Mouse (Mus musculus): ENCODE measurements around the gene Phf19. TPM values are rescaled to one million over a fixed set of nuclear protein-coding genes. Genes with fewer than 3 reads are reported as not detected.

Phf19 gene
- total RNA-seq (2021), result 1 to 10 TPM; 1.3 to 1.7 TPM
- long read RNA-seq, experiment 1, result 0 reads
- long read RNA-seq, experiment 2, partial matches to known transcripts, result 1 of 1 reads
- long read RNA-seq, experiment 2, other reads (novel, unspliced or antisense), result 0 of 1 reads

DNA sequence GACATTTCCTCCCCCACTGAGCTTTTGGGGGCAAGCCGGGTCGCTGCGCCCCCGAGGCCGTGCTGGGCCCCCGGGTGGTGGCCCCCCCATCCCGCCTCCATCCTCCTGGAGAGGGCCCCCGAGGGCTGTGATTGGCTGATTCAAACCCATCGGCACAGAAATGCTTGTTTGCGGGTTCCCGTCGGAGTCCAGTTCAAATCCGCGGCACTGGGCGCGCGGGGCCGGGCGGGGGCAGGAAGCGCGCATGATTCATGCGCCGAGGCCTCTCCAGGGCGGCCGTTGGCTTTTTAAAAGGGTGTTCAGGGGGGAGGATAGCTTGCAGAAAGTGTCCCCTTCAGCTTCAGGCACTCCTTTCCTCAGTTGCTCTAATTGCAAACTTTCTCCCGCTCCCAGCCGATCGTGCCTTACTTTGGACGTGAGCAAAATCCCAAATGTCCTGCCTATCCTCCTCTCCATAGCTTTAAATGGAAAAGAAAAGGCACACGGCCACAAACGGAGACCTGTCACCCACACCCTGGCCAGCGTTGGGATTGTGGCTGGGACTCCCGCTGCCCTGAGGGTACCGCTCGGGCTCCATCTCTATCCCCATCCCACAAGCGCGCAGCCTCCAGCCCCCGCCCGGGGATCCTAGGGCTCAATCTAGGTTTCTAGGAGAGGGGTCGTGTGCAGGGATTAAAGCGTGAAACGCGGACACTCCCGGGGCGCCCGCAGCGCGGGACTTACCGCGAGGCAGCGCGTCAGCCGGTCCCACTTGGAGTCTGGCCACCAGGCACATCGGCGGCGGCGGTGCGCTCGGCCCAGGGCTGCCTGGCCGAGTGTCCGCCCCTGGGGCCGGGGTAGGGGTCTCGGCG is at the start of gene Phf19:
Gene Phf19, minus strand, starts transcription at position 809 of the 851 bp plus-strand sequence.
- DNase-seq (ENCODE audit: low spot score in 2 of 2), result peak; percentile 48 to 61

DNA sequence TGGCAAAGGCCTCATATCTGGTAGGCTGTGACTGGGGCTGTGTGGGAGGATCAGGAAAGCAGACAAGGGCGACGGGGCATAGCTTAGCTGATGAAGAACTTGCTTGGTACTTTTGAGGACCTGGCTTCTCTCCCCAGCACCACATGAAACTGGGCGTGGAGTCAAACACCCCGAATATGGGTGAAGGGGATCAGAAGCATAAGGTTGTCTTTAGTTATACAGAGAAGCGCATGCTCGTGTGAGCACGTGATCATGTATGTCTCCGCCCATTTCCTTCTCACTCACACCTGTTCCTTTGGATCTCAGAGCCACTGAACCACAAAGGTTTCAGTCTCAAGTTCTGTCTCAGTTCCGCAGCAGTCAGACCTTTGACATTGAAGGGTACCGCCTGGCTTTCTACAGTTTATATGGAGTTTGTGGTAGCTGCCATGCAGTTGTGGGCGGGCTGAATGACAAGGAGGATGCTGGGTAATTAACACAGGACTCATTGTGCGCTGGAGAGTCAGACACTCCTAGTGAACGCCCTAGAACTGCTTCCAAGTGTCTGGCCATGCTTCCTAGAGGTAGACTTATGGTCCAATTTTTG is 49.6 kb upstream of the Phf19 start:
- DNase-seq (ENCODE audit: low spot score in 2 of 2), result no peak

DNA sequence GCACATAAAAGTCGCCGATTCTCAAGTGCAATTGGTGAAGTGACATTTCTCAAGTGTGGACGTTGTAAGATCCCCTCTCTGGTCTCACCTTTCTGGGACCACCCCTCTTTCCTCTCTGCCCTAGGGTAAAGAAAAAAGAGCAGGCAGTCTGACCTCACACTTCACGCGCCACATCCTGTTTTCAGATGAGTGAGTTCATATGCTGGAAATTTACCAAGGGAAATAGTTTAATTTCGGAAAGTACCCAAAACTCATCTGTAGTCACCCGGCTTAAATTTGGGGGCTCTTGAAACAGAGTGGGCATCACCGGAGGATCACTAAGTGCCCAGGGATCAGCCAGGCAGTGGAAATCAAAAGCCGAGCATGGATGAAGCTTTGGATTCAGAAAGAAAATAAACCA is 49.1 kb upstream of the Phf19 start:
- DNase-seq (ENCODE audit: low spot score in 2 of 2), result no peak

DNA sequence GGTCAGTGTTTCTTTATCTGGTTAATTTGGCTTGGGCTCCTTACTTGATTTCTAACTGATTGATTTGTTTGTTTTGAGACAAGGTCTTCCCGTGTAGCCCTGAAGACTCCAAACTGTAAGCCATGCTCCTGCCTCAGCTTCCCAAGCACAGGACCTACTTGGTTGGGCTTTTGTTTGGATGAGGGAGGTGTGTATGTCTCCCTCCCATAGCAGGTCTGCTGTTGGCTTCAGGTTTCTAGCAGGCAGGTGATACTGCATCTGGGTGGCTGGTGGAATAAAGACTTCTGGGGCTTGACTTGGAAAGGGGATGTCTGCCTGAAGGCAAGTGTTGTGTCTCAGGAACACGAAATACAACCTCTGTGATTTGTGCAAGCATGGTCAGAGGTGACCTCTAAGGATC is 48.4 kb upstream of the Phf19 start:
- DNase-seq (ENCODE audit: low spot score in 2 of 2), result no peak

DNA sequence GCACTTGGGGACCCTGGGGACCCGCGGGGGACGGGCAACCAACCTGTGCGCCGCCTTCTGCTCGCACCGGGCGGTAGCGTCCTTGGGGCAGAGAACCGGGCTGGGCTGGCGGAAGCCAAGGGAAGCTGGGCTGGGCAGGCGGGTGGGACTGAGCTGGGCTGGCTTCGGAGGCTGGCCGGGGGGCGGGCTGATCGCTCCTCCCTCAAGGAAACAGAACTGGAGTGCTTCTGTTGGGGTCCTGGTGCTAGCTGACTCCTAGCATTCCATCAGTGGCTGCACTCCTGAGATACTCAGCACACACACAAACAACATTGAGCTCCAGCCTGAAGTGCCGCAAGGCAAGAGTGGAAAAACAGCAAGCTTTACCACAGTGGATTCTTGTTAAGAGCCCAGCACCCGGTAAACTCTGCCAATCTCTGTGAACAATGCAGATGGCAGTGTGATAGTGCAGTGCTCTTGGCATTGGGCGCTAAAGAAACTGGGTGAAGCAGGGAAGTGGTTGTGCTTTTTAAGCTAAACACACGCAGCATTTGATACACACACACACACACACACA is 47.7 kb upstream of the Phf19 start, which contains the start of gene Traf1:
Gene Traf1, minus strand, starts transcription at position 292 of the 556 bp plus-strand sequence.
- peak; percentile 48 to 49 for DNase-seq (ENCODE audit: low spot score in 2 of 2)

DNA sequence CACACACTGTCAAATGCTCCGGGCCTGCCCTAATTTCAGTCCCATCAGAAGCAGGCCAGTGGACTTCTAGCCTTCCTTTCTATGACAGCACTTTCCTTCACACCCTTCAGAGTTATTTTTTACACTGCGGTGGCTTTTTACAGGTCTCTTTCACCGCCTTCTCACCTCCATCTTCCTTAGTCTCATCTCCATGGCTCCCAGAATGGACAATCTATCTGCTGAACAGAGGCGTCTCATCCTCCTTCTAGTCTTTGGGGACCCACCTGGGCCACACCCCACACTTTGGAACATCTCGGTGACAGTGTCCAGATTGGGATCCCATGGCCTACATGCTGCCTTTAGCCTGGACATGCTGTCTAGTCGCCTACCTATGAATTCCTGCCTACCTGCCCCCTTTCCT is 47.1 kb upstream of the Phf19 start:
- DNase-seq (ENCODE audit: low spot score in 2 of 2), result no peak

DNA sequence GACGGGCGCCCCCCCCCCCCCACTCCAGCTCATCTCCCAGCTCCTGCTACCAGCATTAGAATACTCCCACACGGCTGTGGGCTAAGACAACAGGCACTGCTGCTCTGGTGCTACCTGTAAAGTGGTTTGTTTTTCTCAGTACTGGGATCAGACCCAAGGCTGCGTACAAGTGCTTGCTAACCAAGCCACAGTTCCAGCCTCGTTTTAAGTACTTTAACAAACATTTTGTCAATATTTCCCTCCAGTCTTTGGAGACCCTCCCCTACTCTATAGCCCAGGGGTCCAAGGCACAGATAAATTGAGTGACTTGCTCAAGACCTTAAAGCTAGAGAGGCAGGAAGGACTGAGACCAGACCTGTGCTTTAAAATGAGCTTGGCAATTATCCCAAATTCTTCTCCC is 46.6 kb upstream of the Phf19 start:
- DNase-seq (ENCODE audit: low spot score in 2 of 2), result no peak

DNA sequence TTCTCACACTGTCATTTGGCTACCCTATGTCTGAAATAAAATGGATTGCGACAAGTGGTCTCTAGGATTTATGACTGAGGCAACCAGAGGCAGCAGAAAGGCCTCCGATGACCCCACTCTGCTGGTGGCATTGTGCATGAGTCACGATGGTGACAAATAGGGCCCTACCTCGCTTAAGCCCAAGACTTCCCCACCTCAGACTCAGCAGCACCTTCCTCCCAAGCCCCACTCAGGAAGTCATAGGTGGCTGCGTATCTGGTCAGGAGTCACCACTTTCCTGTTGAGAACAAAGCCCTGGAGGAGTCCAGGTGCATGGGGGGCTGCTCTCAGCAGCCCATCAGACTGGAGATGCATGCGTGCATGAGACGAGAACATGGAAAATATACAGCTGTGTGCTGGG is 44.8 kb upstream of the Phf19 start:
- DNase-seq (ENCODE audit: low spot score in 2 of 2), result no peak

DNA sequence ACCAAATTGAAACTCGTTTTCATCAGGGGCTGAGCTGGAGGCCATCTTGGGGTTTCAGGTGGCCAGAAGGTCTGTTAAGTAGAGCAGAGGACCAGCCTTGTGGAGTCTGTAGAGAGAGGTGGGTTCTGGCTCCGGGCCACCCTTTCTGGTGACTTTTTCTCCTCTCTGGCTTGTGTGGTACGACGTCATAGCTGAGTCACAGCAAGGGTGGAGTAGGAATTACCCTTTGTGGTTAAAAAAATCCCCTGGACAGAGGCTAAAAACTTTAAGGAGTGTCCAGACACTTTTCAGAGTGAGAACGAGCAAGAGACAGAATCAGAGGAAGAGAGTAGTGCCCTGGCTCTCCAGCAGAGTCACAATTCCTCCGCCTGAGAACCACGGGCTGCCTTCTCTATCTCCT is 44.2 kb upstream of the Phf19 start:
- DNase-seq (ENCODE audit: low spot score in 2 of 2), result no peak

DNA sequence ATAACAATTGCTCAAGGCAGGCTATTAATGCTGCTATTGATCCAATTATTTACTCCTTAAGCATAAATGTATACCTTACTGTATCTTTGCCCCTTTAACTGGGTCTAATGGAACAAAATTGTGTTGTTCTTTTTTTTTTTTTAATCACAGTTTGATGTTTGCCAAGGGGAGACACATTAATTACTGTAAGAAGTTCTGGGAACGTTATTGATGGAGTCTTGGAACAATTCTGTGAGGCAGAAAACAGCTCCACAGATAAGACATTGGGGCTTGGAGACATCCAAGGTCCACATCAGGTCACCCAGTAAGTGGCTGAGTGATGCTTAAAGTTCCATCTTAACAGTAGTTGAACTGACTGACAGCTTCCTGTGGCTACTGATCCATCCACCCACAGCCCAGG is 43.6 kb upstream of the Phf19 start:
- no peak for DNase-seq (ENCODE audit: low spot score in 2 of 2)

DNA sequence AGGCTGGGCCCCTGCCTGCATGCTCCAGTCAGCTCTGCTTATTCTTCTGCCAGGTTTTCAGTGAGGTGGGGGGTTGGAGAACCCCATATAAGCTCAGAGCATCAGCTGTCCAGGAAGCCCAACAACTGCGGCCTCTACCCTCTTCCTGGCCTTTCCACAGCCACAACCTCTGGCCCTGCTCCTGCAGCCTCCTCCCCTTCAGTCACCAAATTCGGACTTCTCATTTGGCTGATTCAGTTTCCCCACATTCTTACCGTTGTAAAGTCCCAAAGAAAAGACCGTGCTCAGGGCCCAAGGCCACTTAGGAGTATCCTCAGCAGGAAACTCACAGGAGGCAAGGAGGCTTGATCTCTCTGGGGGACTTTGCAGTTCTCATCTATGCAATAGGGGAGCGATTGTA is 43.1 kb upstream of the Phf19 start:
- DNase-seq (ENCODE audit: low spot score in 2 of 2), result no peak

DNA sequence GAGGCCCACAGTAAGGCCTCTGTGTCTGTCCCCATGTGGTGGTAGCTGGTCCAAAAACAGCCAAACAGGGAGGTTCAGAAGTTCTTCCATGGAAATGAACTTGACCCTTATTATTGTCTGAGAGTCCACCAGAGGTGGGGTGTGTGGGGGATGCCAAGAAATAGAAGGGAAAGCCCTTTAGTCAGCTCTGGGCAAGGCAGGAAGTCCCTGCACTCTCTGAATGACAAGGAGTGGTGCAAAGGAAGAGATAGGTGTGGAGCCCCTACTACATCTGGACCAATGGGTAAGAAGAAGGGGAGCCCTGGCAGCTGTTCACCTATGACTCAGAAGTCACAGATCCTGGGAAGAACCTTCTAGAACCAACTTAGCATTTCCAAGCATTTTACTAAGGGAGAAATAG is 40.5 kb upstream of the Phf19 start:
- DNase-seq (ENCODE audit: low spot score in 2 of 2), result no peak

DNA sequence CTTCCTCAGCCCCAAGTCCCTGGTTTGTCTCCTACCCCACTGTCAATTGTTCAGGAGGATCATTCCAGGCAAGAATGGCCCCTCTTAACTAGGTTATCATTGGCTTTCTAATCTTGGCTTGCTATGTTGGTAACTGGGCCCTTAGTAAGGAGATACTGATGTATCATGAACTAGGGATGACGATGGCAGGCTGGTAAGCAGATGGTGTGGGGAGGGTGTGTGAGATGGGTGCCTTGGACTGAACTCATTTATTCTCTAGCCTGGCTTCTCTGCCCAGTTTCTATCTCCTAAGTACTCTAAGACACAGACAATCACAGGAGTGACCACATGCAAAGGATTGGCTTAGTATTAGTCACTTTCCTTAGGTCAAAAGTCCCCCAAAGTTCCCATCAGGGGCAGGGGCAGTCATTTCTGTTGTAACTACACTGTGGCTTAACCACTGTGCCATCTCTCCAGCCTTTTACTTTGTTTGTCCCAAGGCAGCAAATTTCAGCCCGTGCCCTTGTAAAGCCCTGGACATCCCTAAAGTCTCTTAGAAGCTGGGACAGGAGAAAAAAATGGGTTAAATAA is 39.8 kb upstream of the Phf19 start:
- DNase-seq (ENCODE audit: low spot score in 2 of 2), result no peak

DNA sequence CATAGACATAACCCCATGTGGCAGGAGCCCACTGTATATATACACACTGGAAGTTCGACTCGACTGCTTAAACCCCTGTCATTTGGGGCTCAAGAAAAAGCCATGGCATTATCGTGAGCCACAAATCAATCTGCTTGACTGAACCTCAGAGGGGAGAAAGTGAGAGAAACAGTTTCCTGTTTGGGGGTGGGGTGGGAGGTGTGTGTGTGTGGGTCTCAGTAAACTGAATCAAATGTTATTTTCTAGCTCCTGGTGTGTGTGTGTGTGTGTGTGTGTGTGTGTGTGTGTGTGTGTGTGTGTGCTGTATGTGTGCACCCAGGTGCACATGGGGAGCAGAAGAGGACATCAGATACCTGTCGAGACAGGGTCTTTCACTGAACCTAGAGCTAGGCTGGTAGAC is 39.2 kb upstream of the Phf19 start:
- no peak for DNase-seq (ENCODE audit: low spot score in 2 of 2)

DNA sequence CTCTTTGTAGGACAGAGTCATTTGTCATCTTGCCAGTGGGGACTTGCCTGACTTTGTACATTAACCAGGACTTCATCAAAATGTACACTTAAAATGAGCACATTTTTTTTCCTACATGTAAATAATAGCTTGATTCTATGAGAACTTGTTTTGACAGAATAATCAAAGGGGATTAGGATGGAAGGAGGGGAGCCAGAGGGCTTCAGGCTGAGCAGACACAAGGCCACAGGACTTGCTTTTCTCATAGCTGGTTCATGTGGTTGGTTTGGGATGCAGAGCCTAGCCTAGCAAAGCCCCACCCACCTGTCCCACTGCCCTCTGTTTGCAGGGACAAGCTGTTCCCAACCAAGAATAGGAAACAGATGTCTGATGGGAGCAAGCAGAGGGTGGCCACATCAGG is 37.6 kb upstream of the Phf19 start:
- DNase-seq (ENCODE audit: low spot score in 2 of 2), result no peak

DNA sequence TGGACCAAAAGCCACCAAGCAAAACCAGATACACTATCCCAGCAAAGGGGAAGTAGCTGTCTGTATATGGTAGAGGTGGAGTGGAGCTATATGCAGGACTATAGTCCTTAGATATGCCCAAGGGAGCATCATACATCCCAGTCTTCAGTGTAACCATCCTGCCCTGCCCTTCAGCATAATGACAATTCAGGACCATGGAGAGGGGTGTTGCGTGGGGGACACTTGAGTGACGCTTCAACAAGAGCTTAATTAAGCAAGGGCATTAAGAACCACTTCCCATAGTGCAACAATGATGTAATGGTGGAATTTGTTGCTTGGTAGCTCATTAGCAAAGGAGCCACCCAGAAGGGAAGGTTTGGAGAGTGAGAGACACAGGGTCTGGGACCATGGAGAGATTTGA is 34.8 kb upstream of the Phf19 start:
- no peak for DNase-seq (ENCODE audit: low spot score in 2 of 2)

DNA sequence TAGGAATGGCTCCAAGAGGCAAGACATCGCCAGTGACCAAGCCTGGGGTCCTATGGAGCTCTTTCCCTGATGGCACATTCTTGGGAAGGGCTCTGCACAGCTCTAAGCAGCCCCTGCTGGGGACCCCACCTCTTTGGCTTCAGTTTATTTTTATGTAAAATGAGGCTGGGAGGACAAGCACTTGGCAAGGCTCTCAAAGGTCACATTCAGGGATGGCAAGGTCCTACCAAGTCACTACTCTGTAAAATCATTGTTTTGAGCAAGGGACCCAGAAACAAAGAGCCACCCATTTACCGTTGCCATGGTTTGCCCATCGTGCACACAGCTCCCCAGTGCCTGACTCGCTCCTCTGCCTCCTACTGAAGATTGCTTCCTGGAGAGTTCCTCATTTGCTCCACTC is 32.2 kb upstream of the Phf19 start:
- DNase-seq (ENCODE audit: low spot score in 2 of 2), result no peak

DNA sequence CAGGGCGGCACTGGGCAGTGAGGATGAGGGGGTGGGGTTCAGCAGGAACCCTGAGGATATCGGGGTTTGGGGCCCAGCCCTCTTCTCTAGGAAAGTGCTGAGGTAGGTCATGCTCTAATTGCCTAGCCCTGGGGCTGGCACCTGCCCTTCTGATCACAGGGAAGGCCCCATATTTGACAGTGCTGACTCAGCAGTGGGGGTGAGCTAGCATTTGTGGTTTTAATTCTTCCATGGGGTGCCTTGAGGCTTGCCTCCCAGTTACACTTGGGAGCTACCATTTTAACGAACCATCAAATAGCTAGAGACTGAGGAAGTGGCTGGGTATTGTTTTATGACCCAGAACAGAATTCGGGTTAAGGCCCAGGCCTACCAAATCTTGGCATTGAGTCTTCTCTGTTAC is 31.8 kb upstream of the Phf19 start:
- DNase-seq (ENCODE audit: low spot score in 2 of 2), result no peak

DNA sequence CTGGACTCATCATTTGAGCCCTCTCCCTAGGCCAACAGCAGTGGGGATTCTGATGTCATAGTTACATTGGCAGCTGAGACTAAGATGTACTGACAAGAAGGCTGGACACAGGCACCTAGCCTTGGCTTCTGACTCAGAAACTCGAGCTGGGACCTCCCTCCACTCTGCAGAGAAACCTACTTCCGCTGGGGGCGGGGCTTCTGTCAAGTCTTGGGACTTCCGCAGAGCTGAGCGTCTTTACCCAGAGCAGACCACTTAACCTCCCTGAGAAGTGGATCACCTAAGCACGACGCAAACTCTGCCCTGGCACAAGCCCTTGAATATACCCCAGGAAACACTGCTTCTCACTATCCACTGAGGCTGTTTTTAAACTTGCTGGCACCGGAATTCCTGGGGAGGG is 30.9 kb upstream of the Phf19 start:
- DNase-seq (ENCODE audit: low spot score in 2 of 2), result peak in 1 of 2 experiments; percentile 56

DNA sequence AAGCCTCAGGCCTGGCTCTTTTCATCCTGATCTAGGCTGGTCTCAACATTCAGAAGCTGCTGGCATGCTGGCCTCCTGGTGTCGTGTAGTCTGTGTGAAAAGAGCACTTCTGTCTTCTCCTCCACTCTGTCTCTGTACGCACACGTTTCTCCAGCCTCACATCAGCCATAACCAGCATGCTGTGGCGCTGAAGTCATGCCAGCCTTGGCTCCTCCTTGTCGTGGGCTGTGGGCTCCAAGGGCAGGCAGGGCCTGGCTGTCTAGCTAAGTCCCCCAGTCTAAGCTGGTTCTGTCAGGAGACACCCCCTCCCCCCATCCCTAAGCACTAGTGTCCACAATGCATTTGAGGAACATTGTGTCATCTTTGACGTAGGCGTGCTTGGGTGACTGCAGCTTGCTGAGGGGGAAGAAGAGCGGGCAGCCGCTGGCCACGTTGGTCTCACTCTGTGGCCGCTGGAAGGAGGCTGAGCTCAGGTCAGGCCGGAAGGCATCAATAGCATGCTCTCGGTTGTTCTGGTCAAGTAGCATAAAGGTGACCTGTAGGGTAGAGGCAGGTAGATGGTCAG is 29.8 kb upstream of the Phf19 start:
- no peak for DNase-seq (ENCODE audit: low spot score in 2 of 2)

DNA sequence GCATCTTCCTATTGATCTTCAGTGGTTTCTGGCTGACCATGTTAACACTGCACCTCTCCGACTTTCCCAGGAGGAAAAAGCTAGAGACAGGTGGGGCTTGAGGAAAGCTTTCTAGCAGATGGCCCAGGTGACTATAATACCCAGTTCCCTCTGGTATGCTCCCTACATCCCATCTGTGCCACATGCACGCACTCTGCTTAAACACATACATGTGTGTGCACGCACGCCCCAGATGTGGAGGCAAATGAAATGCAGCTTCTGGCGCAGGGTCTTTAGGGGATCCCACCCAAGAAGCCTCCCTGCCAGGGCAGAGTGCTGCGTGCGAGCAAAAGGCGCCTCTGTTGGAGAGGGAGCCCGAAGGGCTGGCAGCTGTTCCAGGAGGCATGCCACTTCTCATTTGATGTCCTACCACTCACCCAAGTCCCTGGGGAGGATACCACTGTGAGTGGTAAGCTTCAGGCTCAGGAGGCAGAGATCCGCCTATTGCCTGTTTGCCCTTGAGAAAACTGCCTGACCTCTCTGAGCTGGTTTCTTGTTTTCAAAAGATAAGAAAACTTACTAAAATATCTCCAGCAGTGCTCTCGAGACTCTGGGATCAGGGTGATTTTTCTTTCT is 27.3 kb upstream of the Phf19 start:
- no peak for DNase-seq (ENCODE audit: low spot score in 2 of 2)

Data from adrenal gland, adult 18-20 months (tissue).